Mouse (Mus musculus) layer of hippocampus, postnatal 25 days (tissue): ENCODE data around the gene Smap1. TPM values are rescaled to one million over a fixed set of nuclear protein-coding genes. Genes with fewer than 3 reads are reported as not detected.
A peak's percentile ranks its signal among the peaks of the same experiment; 100 is the strongest.

Experiments
- DNase-seq, 2 experiments: peaks; one replicate each; pipeline ENCODE4 v3.0.0; 2022; ENCODE audit warnings: mixed read lengths in 2 of 2, low spot score in 1 of 2; ENCODE audit errors: extremely low spot score in 1 of 2
- total RNA-seq, 2 experiments: library from RNA; stranded (reverse); gene quantifications; 2 replicates each; pipeline ENCODE4 v1.2.3; 2021

Smap1 gene
- total RNA-seq, 2 experiments from 2014 or later = 144 to 159 TPM

GRCm38 (mm10) chr1:23842629-23843028 lies 79.5 kb downstream of the Smap1 start:
- DNase-seq = no peak

GRCm38 (mm10) chr1:23840924-23841323 lies 81.2 kb downstream of the Smap1 start:
- DNase-seq = no peak

- no peak for DNase-seq
These were observed 85.5 kb downstream of the Smap1 start for GRCm38 (mm10) chr1:23836630-23837029.

- peak in 1 of 2 experiments; percentile 32 for DNase-seq
These were observed 87.3 kb downstream of the Smap1 start for GRCm38 (mm10) chr1:23834819-23835218.

GRCm38 (mm10) chr1:23834246-23834645 lies 87.9 kb downstream of the Smap1 start:
- DNase-seq = no peak

- DNase-seq = peak in 1 of 2 experiments; percentile 58
These were observed 95.0 kb downstream of the Smap1 start for GRCm38 (mm10) chr1:23826887-23827758.

- DNase-seq = no peak
These were observed 100.5 kb downstream of the Smap1 start for GRCm38 (mm10) chr1:23821615-23822014.

GRCm38 (mm10) chr1:23798306-23798705 lies 123.8 kb downstream of the Smap1 start:
- no peak for DNase-seq

Other genes with a start within 250 kb of the Smap1 start
- gene B3gat2, start 160.6 kb downstream of the Smap1 start, total RNA-seq = 10 to 100 TPM; 12.9 to 13.2 TPM
- gene Sdhaf4, start 83.3 kb upstream of the Smap1 start, total RNA-seq = 10 to 100 TPM; 50.1 to 55.0 TPM
- gene Fam135a, start 178.0 kb upstream of the Smap1 start, total RNA-seq = 10 to 100 TPM; 22.2 to 31.3 TPM